Mouse (Mus musculus): ENCODE measurements at regions not wholly inside any gene's neighbourhood (a gene's known extent, or its start where the extent isn't known, plus 50 kb on each side); places are given as distances from the start of the nearest gene placed in this dataset.
A peak's percentile ranks its signal among the peaks of the same experiment; 100 is the strongest.

DNA sequence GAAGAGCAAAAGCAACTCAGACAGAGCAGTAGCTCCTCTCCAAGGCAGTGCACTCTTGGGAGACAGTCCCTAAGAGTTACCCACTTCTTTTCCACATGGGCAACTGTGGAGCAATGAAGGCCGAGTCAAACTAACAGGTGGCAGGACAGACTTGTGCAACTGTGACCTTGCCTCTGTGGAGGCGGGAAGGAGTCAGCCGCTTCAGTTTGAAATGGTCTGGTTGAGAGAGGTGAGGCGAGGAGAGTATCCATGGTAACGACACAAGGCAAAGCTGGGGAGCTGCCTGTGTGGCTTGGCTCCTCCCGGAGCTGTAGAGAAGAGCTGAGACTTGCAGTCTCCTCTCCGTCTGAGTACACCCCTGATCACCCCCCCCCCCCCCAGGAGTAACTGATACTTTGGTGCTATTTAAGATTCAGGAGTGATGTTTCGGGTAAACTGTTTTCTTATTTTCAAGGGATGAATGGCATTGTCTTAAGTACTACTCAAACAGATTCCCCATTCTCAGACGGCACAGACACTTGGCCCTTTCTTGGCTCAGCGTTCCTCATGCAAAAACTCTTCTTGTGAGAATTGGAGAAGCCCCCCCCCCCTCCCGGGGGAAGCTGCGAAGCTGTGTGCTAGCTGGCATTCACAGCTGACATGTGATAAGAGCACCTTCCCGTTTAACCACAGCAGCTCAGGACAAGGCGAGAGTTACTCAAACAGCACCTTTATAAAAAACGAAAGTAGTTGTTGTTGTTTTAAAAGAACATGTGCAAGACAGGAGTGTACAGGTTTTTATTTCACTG lies 54.9 kb upstream of the Chst1 start:
- no peak for DNase-seq (ENCODE audit: low spot score)
- intact Hi-C loops (cut with DNase I) = no loop called here

DNA sequence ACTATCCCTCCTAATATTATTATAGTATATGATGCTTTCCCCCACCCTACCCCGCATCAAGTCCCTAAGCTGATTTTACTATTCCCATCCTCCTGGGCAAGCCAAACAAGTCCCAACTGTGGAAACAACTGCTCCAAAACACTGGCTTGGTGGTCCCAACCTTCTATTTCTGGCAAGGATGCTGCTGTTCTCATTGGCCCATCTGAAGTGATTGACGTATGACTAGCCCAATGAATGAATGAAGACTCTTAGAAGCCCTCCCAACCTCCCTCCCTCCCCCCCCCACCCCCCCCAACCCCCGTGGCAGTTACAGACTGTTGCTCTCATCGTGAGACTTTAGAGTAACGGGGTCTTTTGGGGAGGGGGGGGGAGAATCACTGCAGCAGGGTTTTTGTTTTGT lies 58.7 kb upstream of the Chst1 start:
- intact Hi-C loops (cut with DNase I) = no loop called here
- DNase-seq (ENCODE audit: low spot score) = no peak

DNA sequence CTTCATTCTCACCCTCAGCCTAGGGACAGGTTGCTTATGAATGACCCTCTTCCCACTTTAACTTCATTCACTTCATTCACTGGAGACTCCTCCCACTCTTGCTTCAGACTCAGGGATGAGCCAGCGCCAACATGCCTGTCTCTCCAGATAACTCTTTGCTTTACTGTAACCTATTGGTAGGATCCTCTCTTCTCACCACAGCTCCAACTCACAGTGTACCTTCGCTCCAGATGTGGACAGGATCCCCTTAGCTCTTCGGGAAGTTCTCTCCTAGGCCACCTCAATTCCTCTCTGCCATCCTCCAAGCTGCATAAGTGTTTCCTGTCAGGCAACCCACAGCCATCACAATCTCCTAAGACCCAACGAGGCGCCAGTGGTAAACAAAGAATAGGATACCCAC lies 67.5 kb upstream of the Chst1 start:
- intact Hi-C loops (cut with DNase I) = no loop called here
- no peak for DNase-seq (ENCODE audit: low spot score)

DNA sequence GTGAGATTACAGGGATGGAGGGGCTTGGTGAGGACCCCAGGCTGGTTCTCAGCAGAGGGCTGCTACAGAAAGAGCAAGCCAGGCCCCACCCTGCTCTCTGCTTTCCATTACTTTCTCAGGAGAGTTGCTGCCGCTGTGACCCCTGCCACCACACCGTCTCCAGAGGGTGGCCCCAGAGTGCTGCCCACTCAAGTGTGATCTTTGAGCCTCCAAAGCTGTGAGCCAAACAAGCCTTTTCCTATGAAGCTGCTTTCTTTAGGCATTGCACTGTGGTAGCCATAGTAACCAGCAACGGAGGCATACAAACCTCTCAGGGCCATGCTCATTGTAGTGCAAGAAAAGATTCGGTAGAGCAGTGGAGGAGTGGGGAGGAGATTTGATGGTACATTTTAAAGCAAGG lies 68.8 kb upstream of the Chst1 start:
- no peak for DNase-seq (ENCODE audit: low spot score)
- intact Hi-C loops (cut with DNase I) = no loop called here

DNA sequence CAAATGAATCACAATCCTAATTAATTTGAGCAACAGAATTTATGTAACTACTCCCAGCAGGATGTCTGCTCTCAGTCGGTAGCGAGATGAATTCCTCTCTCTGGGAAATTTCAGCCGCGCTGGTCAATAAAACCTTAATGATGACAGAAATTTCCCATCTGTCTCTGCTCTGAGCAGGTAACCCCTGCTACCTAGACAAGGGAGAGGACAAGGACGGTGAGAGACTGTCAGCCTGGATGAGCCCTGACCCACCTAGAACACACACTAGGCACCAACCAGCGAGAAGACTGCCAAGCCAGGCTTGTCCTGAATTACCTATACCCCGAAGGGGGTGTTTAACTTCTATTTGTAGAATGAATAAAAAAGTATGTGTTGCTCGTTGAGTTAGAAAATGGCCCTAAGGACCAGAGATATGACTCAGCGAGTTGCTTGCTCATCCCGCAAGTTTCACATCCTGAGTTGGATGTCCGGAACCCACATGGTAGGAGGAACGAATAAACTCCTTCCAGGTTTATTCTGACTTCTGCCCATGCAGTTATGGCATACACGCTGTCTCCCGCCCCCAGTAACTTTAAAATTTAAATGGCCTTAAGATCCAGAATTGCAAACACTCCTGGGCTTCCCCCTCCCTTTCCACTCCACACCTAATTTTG lies 69.5 kb upstream of the Slc35c1 start:
- no peak for DNase-seq (ENCODE audit: low spot score)
- intact Hi-C loops (cut with DNase I) = loop anchor here (5.0 kb wide), 2 partner anchors 42 to 73 kb away; no protein-coding TSS in a partner anchor

DNA sequence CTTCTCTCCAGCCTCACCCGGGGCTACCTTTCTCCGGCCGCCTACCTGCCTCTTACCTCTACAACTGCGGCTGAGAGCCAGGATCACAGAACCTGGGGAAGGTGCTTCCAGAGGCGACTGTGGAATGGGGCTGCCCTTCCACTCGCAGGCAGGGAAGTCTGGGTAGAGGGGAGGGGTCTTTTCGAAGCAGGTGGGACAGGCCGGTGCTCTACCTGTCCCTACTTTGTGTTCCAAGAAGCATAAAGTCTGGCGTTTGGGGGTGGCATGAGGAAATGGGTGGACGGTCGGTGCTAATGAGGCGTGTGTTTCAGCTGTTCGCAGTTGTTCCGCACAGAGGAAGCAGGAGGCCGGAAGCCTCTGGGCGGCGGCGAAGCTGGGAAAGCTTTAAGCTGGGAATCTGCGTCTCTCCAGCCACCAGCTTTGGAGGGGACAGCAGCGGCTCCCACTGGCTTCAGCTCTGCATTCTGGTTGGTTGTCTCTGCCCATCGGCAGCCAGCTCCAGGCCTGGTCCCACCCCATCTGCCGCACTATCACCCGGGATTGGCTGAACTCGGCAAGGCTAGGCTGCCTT lies 68.8 kb upstream of the Slc35c1 start:
- intact Hi-C loops (cut with DNase I) = loop anchor here (5.0 kb wide), 2 partner anchors 42 to 73 kb away; no protein-coding TSS in a partner anchor

DNA sequence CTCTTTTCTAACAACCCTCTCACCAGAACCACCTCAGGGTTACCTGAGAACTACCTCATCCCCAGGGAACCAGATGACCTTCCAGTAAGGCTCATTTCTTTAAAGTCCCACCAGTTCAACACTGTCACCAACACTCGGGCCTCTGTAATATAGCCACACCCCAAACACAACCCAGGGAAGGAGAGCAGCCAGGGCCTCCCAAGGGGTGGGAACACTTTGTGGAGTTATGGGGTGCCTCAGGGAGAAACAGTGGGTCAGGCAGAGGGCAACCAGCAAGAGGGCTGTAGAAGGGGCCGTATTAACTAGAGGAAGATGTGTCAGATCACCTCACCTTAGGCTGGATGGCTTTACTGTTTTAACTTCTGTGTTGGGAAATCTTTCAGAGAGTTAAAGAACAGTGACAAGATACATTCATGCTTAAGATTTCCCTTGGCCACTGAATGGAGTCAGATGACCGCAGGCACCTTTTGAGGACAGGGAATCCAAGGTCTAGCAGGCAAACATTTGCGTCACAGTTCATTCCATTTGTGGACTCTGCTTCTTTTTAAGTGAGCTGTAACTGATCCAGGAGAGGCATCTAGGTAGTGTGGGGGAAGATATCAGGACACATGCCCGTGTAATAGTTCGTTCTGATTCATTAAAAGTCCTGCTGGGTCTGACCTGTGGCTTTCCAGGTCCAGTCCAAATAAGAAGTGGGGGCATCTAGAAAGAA lies 67.9 kb upstream of the Slc35c1 start:
- intact Hi-C loops (cut with DNase I) = loop anchor here (5.0 kb wide), 2 partner anchors 41 to 74 kb away; no protein-coding TSS in a partner anchor
- no peak for DNase-seq (ENCODE audit: low spot score)

More for the DNA sequence above, 68.8 kb upstream of the Slc35c1 start:
- peak; percentile 77 for DNase-seq (ENCODE audit: low spot score)

DNA sequence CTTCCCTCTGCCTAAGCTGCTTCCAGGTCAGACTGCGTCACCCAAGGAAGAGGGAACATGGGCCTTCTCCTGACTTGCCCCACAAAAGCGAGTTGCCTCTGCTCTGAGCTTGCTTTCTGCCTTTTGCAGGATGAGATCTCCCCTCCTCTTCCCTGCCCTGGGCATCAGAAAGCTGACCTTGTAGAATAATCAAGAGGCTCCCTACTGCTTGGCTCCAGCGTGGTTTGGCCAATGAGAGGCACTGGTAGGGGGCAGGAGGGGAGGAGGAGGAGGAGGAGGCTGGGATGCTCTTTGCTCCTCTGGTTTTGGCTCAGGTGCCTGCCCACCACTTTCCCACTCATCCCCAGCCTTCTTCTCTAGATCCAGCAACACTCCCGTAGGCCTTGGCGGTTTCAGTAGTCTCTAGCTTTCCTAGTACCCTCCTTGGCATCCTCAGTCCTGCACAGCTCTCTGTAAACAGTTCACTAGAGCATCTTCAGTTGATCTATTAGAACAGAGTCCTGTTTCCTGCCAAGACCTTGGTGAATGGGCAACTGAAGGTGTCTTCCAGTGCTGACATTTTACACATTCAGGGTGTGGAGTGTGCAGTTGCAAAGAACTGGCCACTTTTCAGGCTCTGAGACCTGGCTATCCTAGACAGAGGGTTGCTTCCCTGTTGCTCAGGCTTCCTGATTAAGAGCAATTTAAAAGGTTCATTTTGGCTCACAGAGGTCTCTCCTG lies 66.5 kb upstream of the Slc35c1 start:
- no peak for DNase-seq (ENCODE audit: low spot score)
- intact Hi-C loops (cut with DNase I) = loop anchor here (5.0 kb wide), 2 partner anchors 40 to 75 kb away; no protein-coding TSS in a partner anchor

DNA sequence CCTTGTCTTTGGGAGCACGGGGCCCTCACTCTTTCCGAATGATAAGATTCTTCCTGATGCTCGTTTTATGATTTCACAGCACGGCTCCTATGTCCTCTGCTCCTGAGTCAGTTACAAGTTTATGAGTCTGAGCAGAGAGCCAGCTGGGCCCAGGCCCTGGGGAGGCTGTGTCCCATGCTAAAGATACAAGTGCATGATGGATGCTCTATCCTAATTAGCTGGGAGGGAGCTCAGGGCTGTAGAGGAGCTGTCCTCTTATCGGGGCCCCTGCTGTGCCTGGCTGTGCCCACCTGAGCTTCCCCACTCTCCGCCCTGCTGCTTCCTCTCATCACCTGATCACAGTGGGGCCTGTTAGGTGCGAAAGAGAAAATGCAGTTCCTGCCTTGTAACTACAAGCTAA lies 65.3 kb upstream of the Slc35c1 start:
- no peak for DNase-seq (ENCODE audit: low spot score)
- intact Hi-C loops (cut with DNase I) = loop anchor here (5.0 kb wide), 2 partner anchors 38 to 77 kb away; no protein-coding TSS in a partner anchor

DNA sequence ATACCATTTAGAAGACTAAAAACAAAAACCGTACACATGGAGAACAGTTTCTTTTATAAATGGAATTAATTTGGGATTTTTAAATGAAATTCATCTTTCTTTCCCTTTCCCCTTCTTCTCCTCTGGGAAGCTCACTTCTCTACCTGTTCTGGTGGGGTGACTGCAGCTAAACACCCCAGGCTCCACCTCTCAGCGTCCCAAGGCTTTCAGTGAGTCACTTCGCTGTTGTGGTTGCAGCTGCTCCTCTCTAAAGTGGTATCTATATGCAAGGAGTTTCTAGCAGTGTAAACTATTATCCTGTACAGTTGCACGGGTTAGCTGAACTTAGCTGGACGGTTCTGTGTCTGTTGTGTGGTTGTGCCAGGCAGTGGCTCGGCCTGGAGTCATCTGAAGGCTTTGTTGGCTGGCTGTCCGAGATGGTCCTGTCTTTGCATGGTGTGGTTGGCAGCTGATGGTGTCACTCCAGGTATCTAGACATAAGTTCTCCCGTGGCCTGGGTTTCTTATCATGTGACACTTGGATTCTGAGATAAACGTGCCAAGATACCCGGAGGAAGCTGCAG lies 64.8 kb upstream of the Slc35c1 start:
- no peak for DNase-seq (ENCODE audit: low spot score)
- intact Hi-C loops (cut with DNase I) = loop anchor here (5.0 kb wide), 2 partner anchors 38 to 77 kb away; no protein-coding TSS in a partner anchor

DNA sequence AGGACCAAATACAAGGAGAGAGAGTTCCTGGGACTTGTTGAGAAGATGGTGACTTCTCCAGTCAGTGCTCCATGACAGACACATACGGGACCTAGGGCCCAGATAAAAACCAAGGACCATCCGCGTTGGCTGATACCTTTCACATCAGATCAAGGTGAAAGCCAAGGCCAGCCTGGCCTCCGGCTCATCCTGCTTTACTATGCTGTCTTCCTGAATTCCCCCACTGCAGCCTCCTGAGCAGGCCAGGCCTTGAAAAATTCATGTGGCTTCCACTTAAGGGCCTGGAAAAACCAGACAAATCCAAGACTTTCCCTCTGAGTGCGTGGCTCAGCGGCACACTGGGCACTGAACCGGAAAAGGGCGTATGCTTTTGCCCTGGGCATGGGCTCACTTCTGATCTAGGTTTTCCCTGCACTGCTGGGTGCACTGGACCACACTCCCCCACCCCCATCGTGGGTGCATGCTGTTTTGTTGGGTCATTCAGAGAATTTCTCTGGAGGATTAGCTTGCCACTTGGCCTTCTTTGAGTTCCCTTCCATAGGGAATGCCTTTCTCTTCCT lies 64.1 kb upstream of the Slc35c1 start:
- intact Hi-C loops (cut with DNase I) = no loop called here
- DNase-seq (ENCODE audit: low spot score) = no peak

DNA sequence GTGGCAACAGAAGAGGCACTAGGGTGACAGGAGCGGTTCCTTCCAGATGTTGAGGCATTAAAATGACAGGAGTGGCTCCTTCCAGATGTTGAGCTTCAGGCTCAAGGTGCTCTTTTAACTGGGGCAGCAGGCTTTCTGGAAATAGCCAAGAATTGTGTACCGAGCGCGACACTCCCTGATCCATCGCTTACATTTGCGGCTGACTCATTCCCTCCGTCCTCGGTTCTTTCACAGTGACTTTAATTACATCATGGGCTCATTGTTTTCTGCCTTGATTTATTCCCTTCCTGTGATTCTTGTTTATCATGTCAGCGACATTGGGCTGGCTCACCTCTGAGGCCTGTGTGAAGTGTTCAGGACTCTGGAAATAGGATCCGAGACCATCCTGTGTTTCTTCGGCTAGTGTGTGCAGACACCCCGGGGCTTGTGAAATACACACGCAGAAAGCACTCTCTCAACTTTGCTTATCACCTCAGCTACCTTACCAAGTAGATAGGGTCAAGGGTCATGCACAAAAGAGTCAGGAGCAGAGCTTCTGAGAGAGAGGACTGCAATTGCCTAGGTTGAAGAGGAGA lies 63.1 kb upstream of the Slc35c1 start:
- DNase-seq (ENCODE audit: low spot score) = no peak
- intact Hi-C loops (cut with DNase I) = no loop called here

DNA sequence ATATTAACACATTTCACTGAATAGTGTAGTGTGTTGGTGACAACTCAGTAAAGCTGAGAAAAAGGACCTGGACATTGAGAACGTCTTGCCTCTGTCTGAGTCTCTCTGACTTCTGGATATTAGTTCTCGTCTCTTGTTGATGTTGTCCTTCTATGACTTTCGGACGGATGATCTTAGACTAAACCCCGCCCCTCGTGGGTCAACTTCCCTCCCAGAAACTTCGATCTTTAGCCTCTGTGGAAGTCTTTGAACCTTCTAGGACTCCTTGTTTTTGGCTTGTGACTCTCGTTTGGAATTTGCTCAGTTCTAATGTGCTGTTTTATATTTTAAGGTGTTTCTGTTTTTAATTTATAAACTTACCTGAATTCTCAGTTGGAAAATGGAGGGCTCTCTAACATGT lies 61.2 kb upstream of the Slc35c1 start:
- no peak for DNase-seq (ENCODE audit: low spot score)
- intact Hi-C loops (cut with DNase I) = no loop called here

DNA sequence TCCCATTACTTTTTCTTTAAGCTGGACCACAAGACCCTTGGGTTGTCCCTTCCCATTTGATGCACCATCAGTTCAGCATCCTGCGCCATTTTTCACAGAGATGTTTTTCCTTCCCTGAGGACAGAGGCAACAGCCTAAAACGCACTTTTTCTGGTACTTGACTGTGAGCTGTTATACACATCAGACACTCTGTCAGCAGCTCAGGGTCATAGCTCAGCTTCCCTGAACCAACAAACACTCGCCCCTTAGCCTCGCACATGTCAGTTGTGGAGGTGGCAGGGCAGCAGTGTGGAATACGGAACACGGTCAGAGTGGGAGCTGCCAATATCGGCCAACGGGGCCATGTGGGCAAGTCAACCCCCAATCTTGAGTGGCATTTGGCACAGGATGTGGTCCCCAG lies 59.1 kb upstream of the Slc35c1 start:
- DNase-seq (ENCODE audit: low spot score) = no peak
- intact Hi-C loops (cut with DNase I) = no loop called here

DNA sequence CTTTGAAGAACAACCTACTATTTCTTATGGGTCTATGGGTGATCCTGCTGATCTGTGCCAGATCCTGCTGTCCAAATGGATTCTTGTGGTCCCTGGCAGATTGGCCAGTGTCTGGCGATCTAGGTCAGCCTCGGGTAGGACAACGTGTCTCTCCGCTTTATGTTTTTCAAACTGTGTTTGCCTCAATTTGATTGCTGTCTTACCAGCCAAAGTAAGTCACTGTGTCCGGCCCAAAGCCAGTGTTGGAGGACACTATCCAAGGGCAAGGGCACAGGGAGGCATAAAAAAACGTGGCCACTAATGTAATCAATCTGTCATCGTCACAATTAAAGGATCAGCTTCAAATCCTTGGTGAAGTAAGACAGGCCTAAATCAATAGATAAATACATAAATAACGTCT lies 58.6 kb upstream of the Slc35c1 start:
- intact Hi-C loops (cut with DNase I) = no loop called here
- DNase-seq (ENCODE audit: low spot score) = no peak

DNA sequence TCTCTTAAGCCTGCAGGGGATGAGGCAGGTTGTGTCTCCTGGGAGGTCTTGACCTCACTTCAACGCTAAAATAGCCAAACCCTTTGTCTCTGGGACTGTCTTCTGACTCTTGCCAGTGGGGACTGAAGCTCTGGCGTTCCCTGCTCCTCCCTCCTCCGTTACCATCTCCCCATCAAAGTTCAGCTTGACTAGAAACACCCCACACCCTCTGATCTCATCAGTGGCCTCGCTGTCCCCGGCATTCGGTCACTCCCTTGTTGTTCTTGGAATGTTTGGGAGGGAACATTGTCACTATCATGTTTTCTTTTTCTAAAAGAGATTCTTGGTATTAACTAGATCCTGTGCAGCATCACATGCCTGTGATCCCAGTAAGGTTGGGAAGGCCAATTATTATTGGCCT lies 54.6 kb upstream of the Slc35c1 start:
- no peak for DNase-seq (ENCODE audit: low spot score)
- intact Hi-C loops (cut with DNase I) = no loop called here

DNA sequence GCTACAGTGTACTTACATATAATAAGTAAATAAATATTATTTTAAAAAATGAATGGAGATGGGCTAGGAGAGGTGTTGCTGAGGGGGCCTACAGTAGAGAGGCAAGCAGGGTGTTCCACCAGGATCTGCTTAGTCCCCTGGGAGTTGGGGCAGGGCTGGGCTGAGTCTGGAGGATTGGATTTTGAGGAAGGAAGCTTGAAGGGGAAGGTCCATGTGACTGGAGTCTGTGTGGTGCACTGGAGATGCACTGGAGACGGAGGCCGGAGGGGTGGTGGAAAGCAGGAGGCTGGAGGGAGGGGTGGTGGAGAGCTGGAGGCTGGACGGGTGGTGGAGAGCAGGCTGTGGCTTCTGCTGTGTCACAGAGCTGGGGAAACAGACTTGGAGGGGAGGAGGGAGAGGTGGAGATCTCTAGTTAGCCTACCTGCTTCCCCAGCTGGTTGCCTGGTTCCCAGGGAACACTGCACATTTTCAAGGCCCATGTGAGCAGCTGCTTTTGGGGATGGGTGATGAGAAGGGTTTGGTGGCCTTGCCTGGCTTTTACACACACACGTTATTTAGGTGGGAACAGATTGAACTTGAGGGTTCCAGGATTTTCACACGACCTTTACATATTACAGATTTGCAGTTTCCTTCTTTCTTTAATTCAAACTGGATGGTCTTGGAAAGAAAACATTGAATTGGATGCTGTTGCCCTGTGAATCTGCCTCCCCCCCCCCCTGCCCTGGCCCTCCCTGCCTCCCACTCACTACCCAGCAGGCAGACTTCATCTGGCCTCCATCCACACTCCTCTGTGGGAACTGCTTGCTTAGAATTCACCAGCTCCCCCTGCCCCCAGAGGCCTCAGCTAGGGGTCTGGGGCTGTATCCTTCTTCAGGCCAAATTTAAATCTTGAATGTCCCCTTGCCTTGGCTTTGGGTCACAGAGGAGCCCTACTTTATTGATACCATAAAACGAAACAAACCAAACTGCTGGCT lies 51.7 kb upstream of the Slc35c1 start:
- no peak for DNase-seq (ENCODE audit: low spot score)
- intact Hi-C loops (cut with DNase I) = no loop called here

Measured in heart, postnatal 25 days (tissue).